Mouse (Mus musculus): ENCODE data around the gene Defb41. TPM values are rescaled to one million over a fixed set of nuclear protein-coding genes. Genes with fewer than 3 reads are reported as not detected.

The Defb41 gene
- not detected in 4 replicates for total RNA-seq (2023)

GRCm38 (mm10) chr1:18265038-18265437 is at the start of gene Defb41:
TSS of gene Defb41 (minus strand) at chr1:18265138.

DNA sequence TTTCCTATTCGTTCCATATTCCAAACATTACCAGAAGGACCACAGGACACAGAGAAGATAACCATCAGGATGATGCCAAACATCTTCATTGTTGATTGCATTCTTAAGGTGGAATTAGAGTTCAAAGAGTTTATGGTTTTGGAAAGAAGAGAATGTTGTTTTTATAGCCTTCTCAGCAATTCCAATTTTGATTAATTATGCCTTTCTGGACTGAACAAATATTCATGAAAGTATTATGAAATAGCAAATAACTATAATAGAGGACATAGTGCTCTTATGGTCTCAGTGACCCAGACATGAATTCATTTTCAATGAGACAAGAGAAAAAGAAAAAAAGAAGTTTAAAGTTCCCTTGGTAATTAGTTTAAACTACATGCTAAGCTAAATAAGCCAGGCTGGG is 27.6 kb downstream of the Defb41 start, which contains the start of gene Defb18:
TSS of gene Defb18 (minus strand) at position 101 of the 400 bp plus-strand sequence.

Other genes with a start within 250 kb of the Defb41 start
- not detected in 4 replicates for gene Crisp4, start 119.2 kb downstream of the Defb41 start, total RNA-seq (2023)
- not detected in 4 replicates for gene Defb18, start 27.7 kb downstream of the Defb41 start, total RNA-seq (2023)

All from B cell, adult 62 days (primary cell).